Mouse (Mus musculus) heart, postnatal 0 days (tissue): Measurements from ENCODE around the gene Ice1. TPM values are rescaled to one million over a fixed set of nuclear protein-coding genes. Genes with fewer than 3 reads are reported as not detected.

Experiments used
- ATAC-seq: fragments of 200-750 bp; cut with Nextera tagmentation; 2 replicates; pipeline ENCODE4 v1.8.0; 2017; ENCODE audit warnings: low read depth, moderate number of reproducible peaks, moderate library complexity; ENCODE audit not compliant: insufficient read depth
- DNase-seq: peaks from one replicate; pipeline ENCODE4 v3.0.0-alpha.2; 2016; ENCODE audit warnings: low spot score
- H3K27ac ChIP-seq: fragments of 300-500 bp; sonication (generic); 2 replicates; pipeline ENCODE4 v1.5.1; 2014; ENCODE audit warnings: low read depth, mild to moderate bottlenecking
- H3K27me3 ChIP-seq: fragments of 300-500 bp; sonication (generic); 2 replicates; pipeline ENCODE4 v1.6.1; 2014; ENCODE audit warnings: low read length, mixed read lengths; ENCODE audit not compliant: control insufficient read depth, insufficient read depth
- H3K36me3 ChIP-seq: fragments of 300-500 bp; sonication (generic); replicated peaks from 2 replicates; pipeline ENCODE4 v1.6.1; 2014; ENCODE audit warnings: low read length, mixed read lengths; ENCODE audit not compliant: control insufficient read depth, insufficient read depth
- H3K4me1 ChIP-seq: fragments of 300-500 bp; sonication (generic); 2 replicates; pipeline ENCODE4 v1.6.1; 2014; ENCODE audit warnings: antibody characterized with exemption; ENCODE audit not compliant: control insufficient read depth, insufficient read depth
- H3K4me2 ChIP-seq: fragments of 300-500 bp; sonication (generic); 2 replicates; pipeline ENCODE4 v1.6.1; 2014; ENCODE audit warnings: low read depth, mild to moderate bottlenecking, low read length, moderate library complexity
- H3K4me3 ChIP-seq: fragments of 300-500 bp; sonication (generic); 2 replicates; pipeline ENCODE4 v1.5.1; 2014; ENCODE audit warnings: low read depth, low read length
- H3K9ac ChIP-seq: fragments of 300-500 bp; sonication (generic); replicated peaks from 2 replicates; pipeline ENCODE4 v1.6.1; 2014; ENCODE audit warnings: low read depth, low read length, mixed read lengths
- H3K9me3 ChIP-seq: fragments of 300-500 bp; sonication (generic); replicated peaks from 2 replicates; pipeline ENCODE4 v1.6.1; 2016; ENCODE audit warnings: low read length; ENCODE audit not compliant: control insufficient read depth
- CTCF ChIP-seq: IDR thresholded peaks from 2 replicates; pipeline ENCODE4 v1.5.1; 2016; ENCODE audit warnings: antibody characterized with exemption, control low read depth, low read depth
- EP300 ChIP-seq: IDR thresholded peaks from 2 replicates; pipeline ENCODE4 v1.6.1; 2016; ENCODE audit warnings: antibody characterized with exemption, low read depth
- WGBS: fragments of 180-500 bp; shearing (Covaris S2); extraction: QIAGEN DNeasy Blood & Tissue Kit; methylation state at CpG from one replicate; pipeline ENCODE4 v1.1.7; 2014; 5-methylcytosine and 5-hydroxymethylcytosine counted together
- polyA plus RNA-seq: library from polyadenylated mRNA; unstranded; fragments of >200 nt; fragmentation: Nextera tagmentation; extraction: Ambion mirVana; gene quantifications from 2 replicates; pipeline ENCODE4 v1.2.1, GENCODE M21; 2015
- total RNA-seq: library from RNA; depleted of rRNA; stranded (reverse); fragments of >200 nt; gene quantifications from 2 replicates; pipeline ENCODE4 v1.2.3, GENCODE M21; 2014; ENCODE audit warnings: low replicate concordance

The Ice1 gene
- total and polyA plus RNA-seq, 2 experiments from 2014 or later = 7.7 to 21.0 TPM

DNA sequence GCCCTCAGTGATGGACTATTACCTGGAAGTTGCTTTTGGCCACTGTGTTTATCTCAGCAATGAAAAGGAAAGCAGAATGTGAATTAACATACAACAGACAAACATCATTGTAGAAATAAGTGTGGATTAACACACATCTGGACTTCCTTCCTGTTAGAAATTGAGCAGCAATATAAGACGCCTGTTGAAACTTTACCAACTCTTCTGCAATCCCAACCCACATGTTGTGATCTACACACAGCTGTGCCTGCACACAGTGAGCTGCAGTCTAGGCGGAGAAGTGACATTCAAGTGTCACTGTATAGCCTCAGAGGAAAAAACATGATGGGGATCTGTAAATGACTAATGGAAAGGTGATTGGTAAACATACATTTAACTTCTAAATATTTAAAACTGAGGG lies 69.5 kb downstream of the Ice1 start:
- Histone ChIP-seq H3K4me3 (no peak overlapping the region), H3K27ac (no peak overlapping the region), H3K9me3 (no peaks in the 10 kb centered on the region), H3K36me3 (no peaks in the 10 kb centered on the region), H3K27me3 (no peaks in the 10 kb centered on the region), H3K9ac (no peak overlapping the region), H3K4me2 (no peak overlapping the region), H3K4me1 (no peaks in the 10 kb centered on the region)
- DNase-seq = no peak
- 65% methylated on average over 2 of the region's 2 CpGs for WGBS
- TF ChIP-seq EP300 = no peak
- no peak for TF ChIP-seq CTCF
- no peak for ATAC-seq

DNA sequence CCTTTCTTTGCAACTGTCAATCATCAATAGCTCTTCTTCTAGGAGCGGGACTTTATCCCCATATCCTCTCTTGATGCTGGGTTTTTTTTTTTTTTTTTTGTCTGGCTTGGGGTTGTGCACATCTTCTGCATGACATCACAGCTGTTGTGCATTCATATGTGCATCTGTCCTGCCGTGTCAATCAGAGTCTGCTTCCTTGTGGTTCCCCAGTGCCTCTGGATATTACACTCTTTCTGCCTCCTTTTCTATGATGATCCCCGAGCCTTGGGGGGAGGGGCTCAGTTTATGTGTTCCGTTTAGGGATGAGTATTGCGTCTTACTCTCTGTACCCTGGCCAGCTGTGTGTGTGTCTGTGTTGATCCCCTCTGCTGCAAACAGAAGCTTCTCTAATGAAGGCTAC lies 84.0 kb downstream of the Ice1 start:
- Histone ChIP-seq H3K4me3 (no peak overlapping the region), H3K36me3 (no peaks in the 10 kb centered on the region), H3K27ac (no peak overlapping the region), H3K4me2 (no peak overlapping the region), H3K9ac (no peak overlapping the region), H3K27me3 (no peaks in the 10 kb centered on the region), H3K4me1 (no peaks in the 10 kb centered on the region), H3K9me3 (no peaks in the 10 kb centered on the region)
- TF ChIP-seq CTCF (no peak), EP300 (no peak)
- DNase-seq (no peak), ATAC-seq (no peak)
- WGBS = 67% methylated on average over 5 of the region's 5 CpGs

DNA sequence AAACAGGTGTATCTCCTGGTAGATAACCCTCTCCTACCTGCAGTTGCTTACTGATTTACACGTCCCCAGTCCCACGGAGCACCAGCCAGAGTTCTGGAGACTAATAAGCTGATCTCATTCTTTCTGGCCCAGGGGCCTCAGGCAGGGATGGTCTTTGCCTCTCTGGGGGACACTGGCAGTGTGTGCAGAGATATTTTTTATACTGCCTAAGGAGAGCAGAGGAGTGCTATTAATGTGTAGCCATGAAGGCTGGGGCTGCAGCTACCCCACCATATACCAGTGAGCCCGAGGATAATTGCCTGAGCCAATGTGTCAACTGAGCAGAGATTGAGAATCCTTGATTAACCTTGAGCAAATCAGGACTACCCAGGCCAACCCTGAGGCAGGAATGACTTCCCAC lies 90.0 kb downstream of the Ice1 start:
- ATAC-seq = no peak
- Histone ChIP-seq H3K9ac (no peak overlapping the region), H3K27me3 (no peaks in the 10 kb centered on the region), H3K27ac (no peak overlapping the region), H3K36me3 (no peaks in the 10 kb centered on the region), H3K9me3 (no peaks in the 10 kb centered on the region), H3K4me1 (no peaks in the 10 kb centered on the region), H3K4me3 (no peak overlapping the region), H3K4me2 (no peak overlapping the region)
- no peak for DNase-seq
- TF ChIP-seq EP300 (no peak), CTCF (no peak)
- 44% methylated on average over 3 of the region's 3 CpGs for WGBS

DNA sequence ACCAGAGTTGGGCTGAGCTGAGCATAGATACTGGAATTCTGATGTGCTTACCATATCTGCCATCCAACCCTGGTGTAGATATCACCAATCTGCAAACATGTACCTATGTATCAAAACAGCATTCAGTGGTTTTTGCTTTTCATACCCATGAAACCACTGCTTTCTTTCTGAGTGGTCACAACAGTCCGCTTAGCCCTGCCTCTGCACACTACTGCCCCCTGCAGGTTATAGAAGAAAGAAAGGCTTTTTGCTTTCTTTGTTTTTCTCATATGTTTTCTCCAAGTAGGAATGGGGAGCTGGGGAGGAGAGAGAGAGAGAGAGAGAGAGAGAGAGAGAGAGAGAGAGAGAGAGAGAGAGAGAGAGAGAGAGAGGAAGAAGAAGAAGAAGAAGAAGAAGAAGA lies 92.2 kb downstream of the Ice1 start:
- Histone ChIP-seq H3K4me3 (no peak overlapping the region), H3K36me3 (no peaks in the 10 kb centered on the region), H3K4me2 (no peak overlapping the region), H3K4me1 (no peaks in the 10 kb centered on the region), H3K27ac (no peak overlapping the region), H3K9ac (no peak overlapping the region), H3K9me3 (no peaks in the 10 kb centered on the region), H3K27me3 (no peaks in the 10 kb centered on the region)
- TF ChIP-seq CTCF = peak; percentile 66
- TF ChIP-seq EP300 = no peak
- WGBS = 6% methylated on average over 1 of the region's 1 CpGs
- DNase-seq (peak; percentile 43), ATAC-seq (no peak)

DNA sequence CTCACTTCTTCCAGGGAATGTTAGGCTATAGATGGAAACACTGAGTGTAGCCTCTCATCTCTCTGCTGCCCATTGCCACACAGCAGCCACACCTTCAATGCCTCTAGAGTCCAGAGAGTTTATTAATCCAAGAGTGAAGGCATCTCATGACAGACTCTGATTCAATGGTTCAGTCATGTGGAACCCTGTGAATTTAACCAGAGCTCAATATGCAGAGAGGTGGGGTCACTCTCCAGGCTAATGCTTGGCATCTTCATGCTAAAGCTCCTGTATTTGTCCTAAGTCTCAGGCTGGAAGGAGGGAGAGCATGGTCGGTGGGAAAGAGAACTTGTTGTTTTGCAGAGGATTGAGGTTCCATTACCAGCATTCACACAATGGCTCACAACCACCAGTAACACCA lies 97.6 kb downstream of the Ice1 start:
- TF ChIP-seq CTCF (no peak), EP300 (no peak)
- no peak for ATAC-seq

DNA sequence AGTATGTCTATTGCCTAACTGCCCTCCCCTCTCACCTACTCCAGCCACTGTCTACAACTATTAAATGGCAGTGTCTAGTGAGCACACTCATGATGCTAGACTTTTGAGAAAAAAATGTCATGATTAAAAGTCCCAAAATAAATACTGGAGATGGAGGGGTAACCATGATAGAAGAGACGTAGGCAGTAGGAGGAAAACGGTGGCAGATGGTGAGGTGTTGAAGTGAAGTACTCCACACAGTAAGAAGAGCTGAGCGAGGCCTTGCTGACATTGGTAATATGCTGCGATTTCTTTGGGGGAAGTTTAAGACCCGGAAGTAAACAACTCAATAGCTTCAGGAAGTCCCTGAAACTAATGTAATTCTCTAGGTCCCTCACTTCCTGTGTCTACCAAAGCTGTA lies 104.0 kb downstream of the Ice1 start:
- Histone ChIP-seq H3K9me3 (no peaks in the 10 kb centered on the region), H3K9ac (no peak overlapping the region), H3K27me3 (no peaks in the 10 kb centered on the region), H3K4me2 (no peak overlapping the region), H3K36me3 (no peaks in the 10 kb centered on the region), H3K27ac (no peak overlapping the region), H3K4me1 (no peaks in the 10 kb centered on the region), H3K4me3 (no peak overlapping the region)
- WGBS = 75% methylated on average over 5 of the region's 5 CpGs
- TF ChIP-seq CTCF (no peak), EP300 (no peak)
- no peak for DNase-seq
- no peak for ATAC-seq

More for the DNA sequence above, 97.6 kb downstream of the Ice1 start:
- no peak for DNase-seq
- Histone ChIP-seq H3K27ac (no peak overlapping the region), H3K27me3 (no peaks in the 10 kb centered on the region), H3K4me3 (no peak overlapping the region), H3K9me3 (no peaks in the 10 kb centered on the region), H3K36me3 (no peaks in the 10 kb centered on the region), H3K4me2 (no peak overlapping the region), H3K9ac (no peak overlapping the region), H3K4me1 (no peaks in the 10 kb centered on the region)
- WGBS = 55% methylated on average over 1 of the region's 1 CpGs
